Mouse (Mus musculus) lung, postnatal 0 days (tissue): ENCODE measurements around the gene Tead1.

Experiments
- CTCF ChIP-seq: IDR thresholded peaks from 2 replicates; pipeline ENCODE4 v1.5.1; 2016; ENCODE audit warnings: antibody characterized with exemption, mild to moderate bottlenecking
- EP300 ChIP-seq: IDR thresholded peaks from 2 replicates; pipeline ENCODE4 v1.6.1; 2016; ENCODE audit warnings: antibody characterized with exemption, mild to moderate bottlenecking, control low read depth

DNA sequence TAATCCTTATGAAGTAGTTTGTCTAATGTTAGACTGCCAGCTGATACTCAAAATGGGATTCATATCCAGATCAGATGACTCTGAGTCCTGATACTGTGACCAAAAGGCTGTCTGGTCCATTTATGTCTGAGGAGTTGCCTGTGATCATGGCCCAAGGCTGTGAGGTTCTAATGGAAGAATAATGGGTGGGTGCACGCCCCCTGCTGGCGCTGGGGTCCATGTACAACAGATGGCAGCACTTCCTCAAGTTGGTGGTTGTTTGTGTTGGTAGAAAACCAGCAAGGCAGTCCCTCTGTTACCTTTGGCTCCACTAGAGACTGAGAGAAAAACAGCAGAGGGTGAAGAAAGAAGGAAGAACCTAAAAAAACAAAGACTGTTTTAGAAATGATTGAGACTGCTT, 186.6 kb downstream of the Tead1 start:
- TF ChIP-seq EP300 (no peak), CTCF (peak; percentile 89)
